Mouse (Mus musculus): Measurements from ENCODE around the gene Zfp583. TPM values are rescaled to one million over a fixed set of nuclear protein-coding genes. Genes with fewer than 3 reads are reported as not detected.
A peak's percentile ranks its signal among the peaks of the same experiment; 100 is the strongest.
"Not testable (repeated sequence)": the region's sequence is repeated elsewhere in the genome, so short reads cannot be mapped to it uniquely, and the experiment has no call there.

Zfp583 gene
- polyA plus RNA-seq, 1 experiment from 2014 or later, result 7.7 TPM

- H3K27me3 ChIP-seq (replicated peaks; ENCODE audit: control insufficient read depth, insufficient read depth, low read length), result no peaks in the 10 kb centered on the region
- 15% methylated on average over 23 of the region's 23 CpGs for WGBS
- peak overlapping the region; percentile 43 for H3K4me3 ChIP-seq (ENCODE audit: low read depth, low read length)
- H3K27ac ChIP-seq (ENCODE audit: low read depth, low read length), result peak overlapping the region; percentile 85
- no peaks in the 10 kb centered on the region; the same call in 1 of the 2 replicates for H3K4me1 ChIP-seq (ENCODE audit: control insufficient read depth, insufficient read depth, low read length)
- peaks cover 12% of the 10 kb centered on the region for H3K36me3 ChIP-seq (ENCODE audit: control insufficient read depth, insufficient read depth, low read length)
- DNase-seq (ENCODE audit: low spot score), result peak; percentile 35
- peak; percentile 83 for ATAC-seq
- peak overlapping the region; percentile 65 for H3K4me2 ChIP-seq (ENCODE audit: low read length)
- no peaks in the 10 kb centered on the region for H3K9me3 ChIP-seq (replicated peaks; ENCODE audit: control insufficient read depth, low read length)
- H3K9ac ChIP-seq (ENCODE audit: low read length), result peak overlapping the region; percentile 82
Measured at GRCm38 (mm10) chr7:6330458-6331232, 440 bp downstream of the Zfp583 start.

- H3K27me3 ChIP-seq (replicated peaks; ENCODE audit: control insufficient read depth, insufficient read depth, low read length); H3K4me1 ChIP-seq (ENCODE audit: control insufficient read depth, insufficient read depth, low read length); ATAC-seq; H3K4me2 ChIP-seq (ENCODE audit: low read length); DNase-seq (ENCODE audit: low spot score); H3K9ac ChIP-seq (ENCODE audit: low read length); H3K4me3 ChIP-seq (ENCODE audit: low read depth, low read length); H3K9me3 ChIP-seq (replicated peaks; ENCODE audit: control insufficient read depth, low read length); H3K27ac ChIP-seq (ENCODE audit: low read depth, low read length): not testable (repeated sequence)
- peaks cover 50% of the 10 kb centered on the region for H3K36me3 ChIP-seq (ENCODE audit: control insufficient read depth, insufficient read depth, low read length)
- WGBS, result 76% methylated on average over 11 of the region's 11 CpGs
Measured at GRCm38 (mm10) chr7:6300796-6301195, 30.3 kb downstream of the Zfp583 start.

DNA sequence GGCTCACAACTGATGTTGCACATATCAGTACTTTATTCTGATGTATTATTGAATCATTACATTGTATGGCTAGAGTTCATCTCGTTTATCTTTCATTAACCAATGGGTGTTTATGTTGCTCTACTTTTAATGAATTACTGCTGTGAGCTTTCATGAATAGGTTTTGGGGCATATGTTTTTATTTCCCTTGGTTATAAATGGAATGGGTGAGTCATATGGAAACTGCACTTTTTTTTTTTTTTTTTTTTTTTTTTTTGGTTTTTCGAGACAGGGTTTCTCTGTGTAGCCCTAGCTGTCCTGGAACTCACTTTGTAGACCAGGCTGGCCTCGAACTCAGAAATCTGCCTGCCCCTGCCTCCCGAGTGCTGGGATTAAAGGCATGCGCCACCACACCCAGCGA is 40.0 kb downstream of the Zfp583 start:
- not testable (repeated sequence) for H3K4me2 ChIP-seq (ENCODE audit: low read length); ATAC-seq; H3K4me1 ChIP-seq (ENCODE audit: control insufficient read depth, insufficient read depth, low read length); H3K27ac ChIP-seq (ENCODE audit: low read depth, low read length); H3K9ac ChIP-seq (ENCODE audit: low read length); H3K27me3 ChIP-seq (replicated peaks; ENCODE audit: control insufficient read depth, insufficient read depth, low read length); H3K9me3 ChIP-seq (replicated peaks; ENCODE audit: control insufficient read depth, low read length); DNase-seq (ENCODE audit: low spot score); H3K4me3 ChIP-seq (ENCODE audit: low read depth, low read length)
- 92% methylated on average over 4 of the region's 6 CpGs for WGBS
- H3K36me3 ChIP-seq (ENCODE audit: control insufficient read depth, insufficient read depth, low read length), result peaks cover 44% of the 10 kb centered on the region

- Histone ChIP-seq H3K27me3 (replicated peaks; ENCODE audit: control insufficient read depth, insufficient read depth, low read length) (no peaks in the 10 kb centered on the region), H3K4me2 (ENCODE audit: low read length) (peak overlapping the region; percentile 76), H3K36me3 (ENCODE audit: control insufficient read depth, insufficient read depth, low read length) (peaks cover 16% of the 10 kb centered on the region), H3K4me1 (ENCODE audit: control insufficient read depth, insufficient read depth, low read length) (peaks cover 3% of the 10 kb centered on the region; the same call in 1 of the 2 replicates), H3K27ac (ENCODE audit: low read depth, low read length) (peak overlapping the region; percentile 55), H3K4me3 (ENCODE audit: low read depth, low read length) (peak overlapping the region; percentile 45), H3K9me3 (replicated peaks; ENCODE audit: control insufficient read depth, low read length) (no peaks in the 10 kb centered on the region), H3K9ac (ENCODE audit: low read length) (peak overlapping the region; percentile 55)
- peak; percentile 1 for ATAC-seq
- DNase-seq (ENCODE audit: low spot score), result peak; percentile 73
- WGBS, result 25% methylated on average over 15 of the region's 15 CpGs
Measured at GRCm38 (mm10) chr7:6286921-6287531, 44.1 kb downstream of the Zfp583 start.

- WGBS, result 4% methylated on average over 49 of the region's 50 CpGs
- ATAC-seq, result peak; percentile 77
Measured at GRCm38 (mm10) chr7:6285842-6286705, 45.0 kb downstream of the Zfp583 start, which contains the start of gene Zfp667. Zfp667 (plus strand) TSS chr7:6286579.

GRCm38 (mm10) chr7:6285366-6285765 is 45.7 kb downstream of the Zfp583 start:
- WGBS, result 92% methylated on average over 6 of the region's 6 CpGs
- Histone ChIP-seq H3K27ac (ENCODE audit: low read depth, low read length) (no peak overlapping the region), H3K27me3 (replicated peaks; ENCODE audit: control insufficient read depth, insufficient read depth, low read length) (no peaks in the 10 kb centered on the region), H3K4me3 (ENCODE audit: low read depth, low read length) (no peak overlapping the region), H3K9me3 (replicated peaks; ENCODE audit: control insufficient read depth, low read length) (no peaks in the 10 kb centered on the region), H3K4me2 (ENCODE audit: low read length) (no peak overlapping the region), H3K9ac (ENCODE audit: low read length) (no peak overlapping the region), H3K36me3 (ENCODE audit: control insufficient read depth, insufficient read depth, low read length) (peaks cover 6% of the 10 kb centered on the region; the same call in 1 of the 2 replicates), H3K4me1 (ENCODE audit: control insufficient read depth, insufficient read depth, low read length) (peaks cover 3% of the 10 kb centered on the region; the same call in 1 of the 2 replicates)
- DNase-seq (ENCODE audit: low spot score), result no peak
- ATAC-seq, result no peak

More at GRCm38 (mm10) chr7:6285842-6286705, 45.0 kb downstream of the Zfp583 start, which contains the start of gene Zfp667:
- Histone ChIP-seq H3K4me3 (ENCODE audit: low read depth, low read length) (peak within 1 kb of the TSS; percentile 45), H3K4me2 (ENCODE audit: low read length) (peak within 1 kb of the TSS; percentile 76), H3K9ac (ENCODE audit: low read length) (peak within 1 kb of the TSS; percentile 55), H3K27me3 (replicated peaks; ENCODE audit: control insufficient read depth, insufficient read depth, low read length) (no peaks in the 10 kb centered on the region), H3K4me1 (ENCODE audit: control insufficient read depth, insufficient read depth, low read length) (peaks cover 3% of the 10 kb centered on the region; the same call in 1 of the 2 replicates), H3K27ac (ENCODE audit: low read depth, low read length) (peak within 1 kb of the TSS; percentile 55), H3K9me3 (replicated peaks; ENCODE audit: control insufficient read depth, low read length) (no peaks in the 10 kb centered on the region), H3K36me3 (ENCODE audit: control insufficient read depth, insufficient read depth, low read length) (peaks cover 11% of the 10 kb centered on the region)
- peak; percentile 98 for DNase-seq (ENCODE audit: low spot score)

DNA sequence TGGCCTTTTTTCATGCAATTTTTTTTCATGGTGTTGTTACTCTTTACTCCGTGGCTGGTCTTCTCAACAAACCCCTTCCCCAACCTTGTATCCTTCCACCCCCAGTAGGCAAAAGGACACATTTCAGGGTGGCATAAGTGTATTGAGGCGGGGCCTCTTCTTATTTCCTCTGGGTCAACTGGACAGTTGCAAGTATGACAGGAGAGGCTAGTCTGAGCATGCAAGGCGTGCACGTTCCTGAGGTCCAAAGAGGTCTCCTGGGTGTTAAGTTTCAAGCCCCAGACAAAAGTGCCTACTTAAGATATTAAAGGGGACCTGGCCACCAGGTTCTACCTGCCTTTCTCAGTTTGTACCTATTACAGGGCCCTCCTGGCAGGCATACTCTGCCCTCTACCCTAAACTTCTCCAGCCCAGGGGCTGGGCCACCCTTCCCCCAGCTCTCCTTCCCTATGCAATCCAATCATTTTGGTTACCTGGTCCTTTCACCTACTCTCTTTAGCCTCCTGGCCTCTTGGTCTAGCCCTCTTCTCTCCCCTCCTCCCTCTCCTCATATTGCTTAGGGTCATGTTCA is 46.6 kb downstream of the Zfp583 start:
- no peak overlapping the region for H3K9ac ChIP-seq (ENCODE audit: low read length)
- ATAC-seq, result no peak
- H3K9me3 ChIP-seq (replicated peaks; ENCODE audit: control insufficient read depth, low read length), result no peaks in the 10 kb centered on the region
- peaks cover under 1% of the 10 kb centered on the region; the same call in 1 of the 2 replicates for H3K36me3 ChIP-seq (ENCODE audit: control insufficient read depth, insufficient read depth, low read length)
- no peaks in the 10 kb centered on the region for H3K27me3 ChIP-seq (replicated peaks; ENCODE audit: control insufficient read depth, insufficient read depth, low read length)
- no peak overlapping the region for H3K27ac ChIP-seq (ENCODE audit: low read depth, low read length)
- peaks cover 3% of the 10 kb centered on the region; the same call in 1 of the 2 replicates for H3K4me1 ChIP-seq (ENCODE audit: control insufficient read depth, insufficient read depth, low read length)
- no peak for DNase-seq (ENCODE audit: low spot score)
- H3K4me2 ChIP-seq (ENCODE audit: low read length), result no peak overlapping the region
- 87% methylated on average over 4 of the region's 4 CpGs for WGBS
- H3K4me3 ChIP-seq (ENCODE audit: low read depth, low read length), result no peak overlapping the region

- H3K27me3 ChIP-seq (replicated peaks; ENCODE audit: control insufficient read depth, insufficient read depth, low read length), result no peaks in the 10 kb centered on the region
- peak overlapping the region; percentile 70 for H3K9ac ChIP-seq (ENCODE audit: low read length)
- H3K36me3 ChIP-seq (ENCODE audit: control insufficient read depth, insufficient read depth, low read length), result no peaks in the 10 kb centered on the region
- H3K4me1 ChIP-seq (ENCODE audit: control insufficient read depth, insufficient read depth, low read length), result peaks cover 3% of the 10 kb centered on the region; the same call in 1 of the 2 replicates
- DNase-seq (ENCODE audit: low spot score), result peak; percentile 95
- peak; percentile 74 for ATAC-seq
- peak overlapping the region; percentile 53 for H3K4me3 ChIP-seq (ENCODE audit: low read depth, low read length)
- peak overlapping the region; percentile 58 for H3K4me2 ChIP-seq (ENCODE audit: low read length)
- H3K9me3 ChIP-seq (replicated peaks; ENCODE audit: control insufficient read depth, low read length), result no peaks in the 10 kb centered on the region
- WGBS, result under 1% methylated on average over 23 of the region's 23 CpGs
- peak overlapping the region; percentile 90 for H3K27ac ChIP-seq (ENCODE audit: low read depth, low read length)
Measured at GRCm38 (mm10) chr7:6283451-6284075, 47.5 kb downstream of the Zfp583 start.
